Mouse (Mus musculus): ENCODE data around the gene Grik5. TPM values are rescaled to one million over a fixed set of nuclear protein-coding genes. Genes with fewer than 3 reads are reported as not detected.

Grik5 gene
- polyA plus RNA-seq, 1 experiment from 2014 or later, result 3.4 TPM

DNA sequence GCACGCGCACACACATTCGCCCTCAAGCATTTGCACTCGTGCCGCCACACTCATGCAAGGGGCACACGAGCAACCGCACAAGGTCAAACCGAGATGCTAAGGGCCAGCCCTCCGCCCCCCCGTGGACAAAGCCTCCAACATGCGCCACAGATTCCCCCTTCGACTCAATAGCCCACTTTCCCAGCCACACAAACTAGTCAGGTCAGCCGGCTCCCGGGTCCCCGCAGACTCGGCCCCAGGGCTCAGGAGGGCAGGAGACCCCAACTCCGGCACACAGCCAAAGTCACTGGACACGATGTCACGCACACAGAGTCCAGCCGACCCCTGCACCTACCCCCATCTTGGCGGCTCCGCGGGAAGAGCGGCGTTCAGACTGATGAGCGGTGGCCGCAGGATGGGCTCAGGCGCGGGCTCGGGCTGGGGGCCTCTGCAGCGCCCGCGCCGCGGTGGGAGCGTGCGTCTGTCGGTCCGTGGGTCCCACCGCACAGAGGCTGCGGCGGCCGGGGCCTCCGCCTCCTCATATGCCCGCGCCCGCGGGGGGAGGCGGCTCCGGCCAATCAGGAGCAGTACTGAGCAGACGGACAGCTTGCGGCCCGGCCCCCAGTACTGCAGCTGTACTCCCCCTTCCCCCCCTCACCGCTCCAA, 66.6 kb downstream of the Grik5 start, which contains the start of gene Atp1a3:
Gene Atp1a3, minus strand, starts transcription at position 538 of the 645 bp plus-strand sequence.
- Histone ChIP-seq H3K27me3 (ENCODE audit: insufficient read depth, low read length) (peaks cover 39% of the 10 kb centered on the region), H3K4me1 (replicated peaks; ENCODE audit: insufficient read depth, low read length) (peaks cover 7% of the 10 kb centered on the region; the same call in 1 of the 2 replicates), H3K36me3 (ENCODE audit: insufficient read depth, low read length) (no peaks in the 10 kb centered on the region), H3K9me3 (replicated peaks; ENCODE audit: low read length) (no peaks in the 10 kb centered on the region), H3K4me2 (ENCODE audit: low read length) (peak within 1 kb of the TSS; percentile 51), H3K4me3 (replicated peaks; ENCODE audit: low read depth, low read length) (peak within 1 kb of the TSS; percentile 22), H3K27ac (no peak within 1 kb of the TSS), H3K9ac (ENCODE audit: low read depth, low read length) (no peak within 1 kb of the TSS)
- no peak for TF ChIP-seq CTCF (IDR thresholded peaks at IDR 0.05; ENCODE audit: low read depth)
- ATAC-seq (replicated peaks; ENCODE audit: low FRiP score, low read depth), result peak; percentile 34; the same call in 1 of the 2 replicates
- peak; percentile 10 for DNase-seq (ENCODE audit: low spot score)
- under 1% methylated on average over 54 of the region's 54 CpGs for WGBS

GRCm38 (mm10) chr7:25004806-25005205, 67.3 kb downstream of the Grik5 start:
- Histone ChIP-seq H3K36me3 (ENCODE audit: insufficient read depth, low read length) (no peaks in the 10 kb centered on the region), H3K9ac (ENCODE audit: low read depth, low read length) (no peak overlapping the region), H3K4me3 (replicated peaks; ENCODE audit: low read depth, low read length) (no peak overlapping the region), H3K27me3 (ENCODE audit: insufficient read depth, low read length) (peaks cover 37% of the 10 kb centered on the region), H3K4me2 (ENCODE audit: low read length) (no peak overlapping the region), H3K9me3 (replicated peaks; ENCODE audit: low read length) (no peaks in the 10 kb centered on the region), H3K4me1 (replicated peaks; ENCODE audit: insufficient read depth, low read length) (peaks cover 2% of the 10 kb centered on the region; the same call in 1 of the 2 replicates), H3K27ac (no peak overlapping the region)
- ATAC-seq (replicated peaks; ENCODE audit: low FRiP score, low read depth) (no peak), DNase-seq (ENCODE audit: low spot score) (no peak)
- no peak for TF ChIP-seq CTCF (IDR thresholded peaks at IDR 0.05; ENCODE audit: low read depth)
- 49% methylated on average over 7 of the region's 9 CpGs for WGBS

DNA sequence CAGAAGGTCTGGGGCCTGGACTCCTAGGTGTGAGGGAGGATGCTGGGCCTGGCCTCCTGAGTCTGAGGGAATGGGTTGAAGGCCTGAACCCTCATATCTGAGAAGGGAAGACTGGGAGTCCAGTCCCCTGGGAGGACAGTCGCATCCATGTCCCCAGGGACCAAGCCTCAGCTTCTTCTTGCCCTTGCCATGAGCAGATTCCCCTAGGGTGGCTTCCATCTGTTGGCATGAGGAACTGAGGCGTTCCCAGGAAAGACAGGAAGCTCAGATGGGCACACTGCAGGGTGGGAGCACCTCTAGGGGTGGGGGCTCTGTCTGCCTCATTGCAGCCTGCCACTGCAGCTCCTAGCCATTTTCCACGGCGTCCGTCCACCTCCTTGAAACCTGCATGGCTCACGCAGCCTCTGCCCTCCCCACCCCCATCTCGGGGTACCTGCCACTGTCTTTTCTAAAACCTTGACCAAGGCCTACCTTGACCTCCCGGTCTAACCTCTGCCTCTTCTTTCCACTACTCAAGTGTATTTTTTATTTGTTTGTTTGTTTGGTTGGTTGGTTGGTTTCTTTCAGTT, 68.2 kb downstream of the Grik5 start:
- no peak overlapping the region for H3K9ac ChIP-seq (ENCODE audit: low read depth, low read length)
- H3K27ac ChIP-seq, result no peak overlapping the region
- no peak overlapping the region for H3K4me3 ChIP-seq (replicated peaks; ENCODE audit: low read depth, low read length)
- TF ChIP-seq CTCF (IDR thresholded peaks at IDR 0.05; ENCODE audit: low read depth), result no peak
- DNase-seq (ENCODE audit: low spot score) (no peak), ATAC-seq (replicated peaks; ENCODE audit: low FRiP score, low read depth) (no peak)
- no peaks in the 10 kb centered on the region for H3K36me3 ChIP-seq (ENCODE audit: insufficient read depth, low read length)
- H3K27me3 ChIP-seq (ENCODE audit: insufficient read depth, low read length), result peaks cover 29% of the 10 kb centered on the region
- WGBS, result 90% methylated on average over 8 of the region's 8 CpGs
- H3K4me2 ChIP-seq (ENCODE audit: low read length), result no peak overlapping the region
- H3K9me3 ChIP-seq (replicated peaks; ENCODE audit: low read length), result no peaks in the 10 kb centered on the region
- H3K4me1 ChIP-seq (replicated peaks; ENCODE audit: insufficient read depth, low read length), result peaks cover 2% of the 10 kb centered on the region; the same call in 1 of the 2 replicates

DNA sequence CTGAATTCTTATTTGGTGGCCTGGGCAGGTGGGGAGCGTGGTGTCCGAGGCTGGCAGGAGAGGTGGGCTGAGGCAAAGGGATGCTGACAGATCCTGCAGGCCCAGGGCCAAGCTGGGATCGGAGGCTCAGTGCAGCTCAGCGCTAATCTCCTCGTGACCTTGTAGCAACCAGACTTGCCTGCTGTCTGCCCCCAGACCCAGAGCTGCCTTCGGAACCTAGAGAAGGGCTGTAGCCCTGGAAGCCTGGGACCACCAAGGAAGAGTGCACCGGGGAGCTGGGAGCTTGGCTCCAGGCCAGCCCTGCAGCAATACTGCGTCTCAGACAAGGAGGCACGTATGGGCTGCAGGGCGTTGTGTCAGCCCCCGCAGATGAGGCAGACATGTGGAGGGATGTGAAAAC, 68.9 kb downstream of the Grik5 start:
- Histone ChIP-seq H3K4me3 (replicated peaks; ENCODE audit: low read depth, low read length) (no peak overlapping the region), H3K36me3 (ENCODE audit: insufficient read depth, low read length) (no peaks in the 10 kb centered on the region), H3K9me3 (replicated peaks; ENCODE audit: low read length) (no peaks in the 10 kb centered on the region), H3K4me1 (replicated peaks; ENCODE audit: insufficient read depth, low read length) (peaks cover 2% of the 10 kb centered on the region; the same call in 1 of the 2 replicates), H3K9ac (ENCODE audit: low read depth, low read length) (no peak overlapping the region), H3K27me3 (ENCODE audit: insufficient read depth, low read length) (peaks cover 25% of the 10 kb centered on the region), H3K27ac (no peak overlapping the region), H3K4me2 (ENCODE audit: low read length) (no peak overlapping the region)
- no peak for ATAC-seq (replicated peaks; ENCODE audit: low FRiP score, low read depth)
- TF ChIP-seq CTCF (IDR thresholded peaks at IDR 0.05; ENCODE audit: low read depth), result no peak
- WGBS, result 34% methylated on average over 11 of the region's 11 CpGs
- no peak for DNase-seq (ENCODE audit: low spot score)

- no peak overlapping the region for H3K4me2 ChIP-seq (ENCODE audit: low read length)
- H3K27ac ChIP-seq, result no peak overlapping the region
- H3K4me3 ChIP-seq (replicated peaks; ENCODE audit: low read depth, low read length), result no peak overlapping the region
- no peak for TF ChIP-seq CTCF (IDR thresholded peaks at IDR 0.05; ENCODE audit: low read depth)
- H3K9me3 ChIP-seq (replicated peaks; ENCODE audit: low read length), result no peaks in the 10 kb centered on the region
- peaks cover 2% of the 10 kb centered on the region; the same call in 1 of the 2 replicates for H3K4me1 ChIP-seq (replicated peaks; ENCODE audit: insufficient read depth, low read length)
- no peak for ATAC-seq (replicated peaks; ENCODE audit: low FRiP score, low read depth)
- H3K36me3 ChIP-seq (ENCODE audit: insufficient read depth, low read length), result no peaks in the 10 kb centered on the region
- H3K9ac ChIP-seq (ENCODE audit: low read depth, low read length), result no peak overlapping the region
- H3K27me3 ChIP-seq (ENCODE audit: insufficient read depth, low read length), result peaks cover 3% of the 10 kb centered on the region; the same call in 1 of the 2 replicates
- no peak for DNase-seq (ENCODE audit: low spot score)
- 69% methylated on average over 12 of the region's 12 CpGs for WGBS
Measured at GRCm38 (mm10) chr7:25000711-25001110, 71.4 kb downstream of the Grik5 start.

DNA sequence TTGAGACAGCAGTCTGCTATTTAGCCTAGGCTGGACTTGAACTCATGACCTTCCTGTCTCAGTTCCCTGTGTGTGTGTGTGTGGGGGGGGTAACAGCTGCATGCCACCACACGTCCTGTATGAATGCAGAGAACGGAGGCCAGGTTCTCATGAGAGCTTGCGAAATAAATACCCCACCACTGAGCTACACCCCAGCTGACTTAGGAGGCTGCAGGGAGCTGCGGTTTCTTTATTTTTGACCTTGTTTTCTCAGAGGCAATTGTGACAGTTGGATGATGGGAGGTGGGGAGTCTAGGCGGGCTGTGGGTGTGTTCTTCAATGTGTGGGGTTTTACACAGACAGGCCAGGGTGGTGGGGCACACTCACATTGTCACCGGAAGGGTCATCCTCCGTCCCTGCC, 71.9 kb downstream of the Grik5 start:
- no peaks in the 10 kb centered on the region for H3K36me3 ChIP-seq (ENCODE audit: insufficient read depth, low read length)
- H3K4me1 ChIP-seq (replicated peaks; ENCODE audit: insufficient read depth, low read length), result no peaks in the 10 kb centered on the region; the same call in 1 of the 2 replicates
- no peak overlapping the region for H3K9ac ChIP-seq (ENCODE audit: low read depth, low read length)
- no peak overlapping the region for H3K4me3 ChIP-seq (replicated peaks; ENCODE audit: low read depth, low read length)
- TF ChIP-seq CTCF (IDR thresholded peaks at IDR 0.05; ENCODE audit: low read depth), result no peak
- DNase-seq (ENCODE audit: low spot score) (no peak), ATAC-seq (replicated peaks; ENCODE audit: low FRiP score, low read depth) (no peak)
- 63% methylated on average over 7 of the region's 7 CpGs for WGBS
- no peaks in the 10 kb centered on the region for H3K27me3 ChIP-seq (ENCODE audit: insufficient read depth, low read length)
- no peak overlapping the region for H3K4me2 ChIP-seq (ENCODE audit: low read length)
- no peaks in the 10 kb centered on the region for H3K9me3 ChIP-seq (replicated peaks; ENCODE audit: low read length)
- no peak overlapping the region for H3K27ac ChIP-seq
